Mouse (Mus musculus) liver, embryonic 14.5 days (tissue): ENCODE results near the gene BC107364. TPM values are rescaled to one million over a fixed set of nuclear protein-coding genes. Genes with fewer than 3 reads are reported as not detected.
"Not testable (repeated sequence)": the region's sequence is repeated elsewhere in the genome, so short reads cannot be mapped to it uniquely, and the experiment has no call there.

Experiments used
- ATAC-seq: fragments of 200-750 bp; cut with Nextera tagmentation; 2 replicates; pipeline ENCODE4 v1.8.0; 2017; ENCODE audit warnings: moderate number of reproducible peaks, mild to moderate bottlenecking, moderate library complexity; ENCODE audit not compliant: insufficient read depth
- DNase-seq, 3 experiments: peaks; one replicate each; pipeline ENCODE4 v3.0.0-alpha.2; 2012 to 2013; ENCODE audit warnings: low read depth in 3 of 3, low spot score in 3 of 3
- H3K27ac ChIP-seq: fragments of 300-500 bp; sonication (generic); 2 replicates; pipeline ENCODE4 v1.5.1; 2014; ENCODE audit warnings: moderate library complexity, mild to moderate bottlenecking, control low read depth, inconsistent platforms
- H3K27me3 ChIP-seq: fragments of 300-500 bp; sonication (generic); 2 replicates; pipeline ENCODE4 v1.6.1; 2014; ENCODE audit warnings: mild to moderate bottlenecking, low read length, moderate library complexity; ENCODE audit not compliant: control insufficient read depth, insufficient read depth
- H3K36me3 ChIP-seq: fragments of 300-500 bp; sonication (generic); replicated peaks from 2 replicates; pipeline ENCODE4 v1.6.1; 2014; ENCODE audit warnings: low read depth; ENCODE audit not compliant: control insufficient read depth, insufficient read depth
- H3K4me1 ChIP-seq, 2 experiments: fragments of 200-500 bp in 1 of 2; fragments of 300-500 bp in 1 of 2; sonication (generic) in 1 of 2; replicated peaks; 2 replicates each; pipeline ENCODE4 v1.6.1; 2012 to 2014; ENCODE audit warnings: antibody characterized with exemption in 1 of 2, inconsistent platforms in 1 of 2, low read length in 1 of 2; ENCODE audit not compliant: control insufficient read depth in 2 of 2, insufficient read depth in 2 of 2
- H3K4me2 ChIP-seq: fragments of 300-500 bp; sonication (generic); 2 replicates; pipeline ENCODE4 v1.6.1; 2014; ENCODE audit warnings: low read depth, mild to moderate bottlenecking, control low read depth, moderate library complexity
- H3K4me3 ChIP-seq, 2 experiments: fragments of 200-500 bp in 1 of 2; fragments of 300-500 bp in 1 of 2; sonication (generic) in 1 of 2; 2 replicates each; pipeline ENCODE4 v1.5.1; 2012 to 2014; ENCODE audit warnings: low read depth in 2 of 2, low read length in 2 of 2, mild to moderate bottlenecking in 2 of 2, control low read depth in 1 of 2, inconsistent platforms in 1 of 2, moderate library complexity in 1 of 2; ENCODE audit not compliant: insufficient read depth in 1 of 2
- H3K9ac ChIP-seq: fragments of 300-500 bp; sonication (generic); replicated peaks from 2 replicates; pipeline ENCODE4 v1.6.1; 2014; ENCODE audit warnings: mild to moderate bottlenecking, control low read depth, moderate library complexity
- H3K9me3 ChIP-seq: fragments of 300-500 bp; sonication (generic); 2 replicates; pipeline ENCODE4 v1.6.1; 2016; ENCODE audit warnings: low read length, mixed read lengths; ENCODE audit not compliant: control insufficient read depth
- CTCF ChIP-seq: IDR thresholded peaks from 2 replicates; pipeline ENCODE4 v1.5.1; 2016; ENCODE audit warnings: antibody characterized with exemption, low read depth, control low read depth
- EP300 ChIP-seq: IDR thresholded peaks from 2 replicates; pipeline ENCODE4 v1.6.1; 2016; ENCODE audit warnings: antibody characterized with exemption, low read depth
- WGBS: fragments of 180-500 bp; shearing (Covaris S2); extraction: QIAGEN DNeasy Blood & Tissue Kit; methylation state at CpG from one replicate; pipeline ENCODE4 v1.1.7; 2014; ENCODE audit not compliant: insufficient replicate concordance; 5-methylcytosine and 5-hydroxymethylcytosine counted together
- polyA plus RNA-seq, 2 experiments: library from polyadenylated mRNA; depleted of rRNA in 1 of 2; stranded (reverse) in 1 of 2; unstranded in 1 of 2; fragments of >200 nt; fragmentation: Nextera tagmentation in 1 of 2; extraction: Ambion mirVana in 1 of 2; gene quantifications; 2 replicates each; pipeline versions ENCODE4 v1.2.1 to v1.2.3; 2012 to 2014

Gene BC107364
- polyA plus RNA-seq (2012; rRNA removed) (not detected in 2 replicates), polyA plus RNA-seq (2014; fragmentation: Nextera tagmentation; extraction: Ambion mirVana) (not detected in 2 replicates)

- H3K9me3 ChIP-seq, H3K4me2 ChIP-seq, H3K4me1 ChIP-seq, H3K27ac ChIP-seq, DNase-seq, H3K36me3 ChIP-seq, H3K27me3 ChIP-seq, H3K9ac ChIP-seq, H3K4me3 ChIP-seq: not testable (repeated sequence)
- peak; percentile 69 for ATAC-seq
- no CpG with 5 or more reads among the region's 48 CpGs for WGBS
Measured at GRCm38 (mm10) chr3:96452262-96452661, at the start of gene BC107364. Gene BC107364, minus strand, starts transcription at chr3:96452306.

- Histone ChIP-seq H3K4me1 (peaks cover 0 to 12% of the 10 kb centered on the region in 2 experiments; a peak in 3 of 4 replicates), H3K9ac (peak overlapping the region; percentile 74), H3K4me3 (peak overlapping the region; percentile 81 to 87), H3K27ac (peak overlapping the region; percentile 83), H3K4me2 (peak overlapping the region; percentile 100), H3K9me3 (no peaks in the 10 kb centered on the region), H3K36me3 (no peaks in the 10 kb centered on the region), H3K27me3 (no peaks in the 10 kb centered on the region)
- under 1% methylated on average over 32 of the region's 32 CpGs for WGBS
- ATAC-seq = peak; percentile 66
- DNase-seq = peak; percentile 71 to 78 (median 73)
- TF ChIP-seq EP300 = no peak
- TF ChIP-seq CTCF = no peak
Measured at GRCm38 (mm10) chr3:96501391-96502115, 49.4 kb upstream of the BC107364 start.

GRCm38 (mm10) chr3:96500691-96501265, 48.7 kb upstream of the BC107364 start:
- Histone ChIP-seq H3K4me1 (peaks cover 0 to 14% of the 10 kb centered on the region in 2 experiments; a peak in 3 of 4 replicates), H3K9me3 (no peaks in the 10 kb centered on the region), H3K4me2 (peak overlapping the region; percentile 100), H3K9ac (peak overlapping the region; percentile 80), H3K4me3 (peak overlapping the region; percentile 81 to 92), H3K27ac (peak overlapping the region; percentile 85), H3K36me3 (no peaks in the 10 kb centered on the region), H3K27me3 (no peaks in the 10 kb centered on the region)
- no peak for TF ChIP-seq CTCF
- TF ChIP-seq EP300 = no peak; the same call in 1 of the 2 replicates
- peak; percentile 71 to 79 (median 71) for DNase-seq
- WGBS = under 1% methylated on average over 19 of the region's 19 CpGs
- peak; percentile 69 for ATAC-seq

GRCm38 (mm10) chr3:96500289-96500621, 48.1 kb upstream of the BC107364 start:
- Histone ChIP-seq H3K36me3 (no peaks in the 10 kb centered on the region), H3K9ac (peak overlapping the region; percentile 80), H3K27ac (peak overlapping the region; percentile 89), H3K4me2 (peak overlapping the region; percentile 100), H3K27me3 (no peaks in the 10 kb centered on the region), H3K4me3 (peak overlapping the region; percentile 81 to 92), H3K9me3 (no peaks in the 10 kb centered on the region), H3K4me1 (peaks cover 0 to 14% of the 10 kb centered on the region in 2 experiments; a peak in 3 of 4 replicates)
- TF ChIP-seq EP300 (peak; percentile 17; the same call in 1 of the 2 replicates), CTCF (no peak)
- DNase-seq (peak; percentile 74 to 82 (median 76)), ATAC-seq (peak; percentile 74)
- under 1% methylated on average over 17 of the region's 17 CpGs for WGBS
